Mouse (Mus musculus) hindbrain, embryonic 15.5 days (tissue): ENCODE data around the gene Ift43. TPM values are rescaled to one million over a fixed set of nuclear protein-coding genes. Genes with fewer than 3 reads are reported as not detected.

Experiments used
- ATAC-seq: fragments of 200-750 bp; cut with Nextera tagmentation; 2 replicates; pipeline ENCODE4 v1.8.0; 2017; ENCODE audit warnings: low read depth, moderate number of reproducible peaks, moderate TSS enrichment; ENCODE audit not compliant: low FRiP score
- H3K27ac ChIP-seq: fragments of 300-500 bp; sonication (generic); replicated peaks from 2 replicates; pipeline ENCODE4 v1.5.1; 2015; ENCODE audit warnings: mild to moderate bottlenecking, inconsistent platforms
- H3K27me3 ChIP-seq: fragments of 300-500 bp; sonication (generic); 2 replicates; pipeline ENCODE4 v1.6.1; 2015; ENCODE audit warnings: control low read depth, inconsistent platforms
- H3K36me3 ChIP-seq: fragments of 300-500 bp; sonication (generic); 2 replicates; pipeline ENCODE4 v1.6.1; 2015; ENCODE audit warnings: control low read depth, inconsistent platforms
- H3K4me1 ChIP-seq: fragments of 300-500 bp; sonication (generic); replicated peaks from 2 replicates; pipeline ENCODE4 v1.6.1; 2015; ENCODE audit warnings: control low read depth, inconsistent platforms
- H3K4me2 ChIP-seq: fragments of 300-500 bp; sonication (generic); 2 replicates; pipeline ENCODE4 v1.6.1; 2015; ENCODE audit warnings: moderate library complexity, mild to moderate bottlenecking, inconsistent platforms
- H3K4me3 ChIP-seq: fragments of 300-500 bp; sonication (generic); 2 replicates; pipeline ENCODE4 v1.5.1; 2015; ENCODE audit warnings: mild to moderate bottlenecking, inconsistent platforms
- H3K9ac ChIP-seq: fragments of 300-500 bp; sonication (generic); 2 replicates; pipeline ENCODE4 v1.6.1; 2015; ENCODE audit warnings: inconsistent platforms
- H3K9me3 ChIP-seq: fragments of 300-500 bp; sonication (generic); 2 replicates; pipeline ENCODE4 v1.6.1; 2016; ENCODE audit warnings: control low read depth, inconsistent platforms
- WGBS: fragments of 180-500 bp; shearing (Covaris S2); methylation state at CpG from one replicate; pipeline ENCODE4 v1.1.7; 2015; 5-methylcytosine and 5-hydroxymethylcytosine counted together
- polyA plus RNA-seq: library from polyadenylated mRNA; unstranded; fragments of >200 nt; fragmentation: Nextera tagmentation; extraction: Ambion mirVana; gene quantifications from 2 replicates; pipeline ENCODE4 v1.2.1, GENCODE M21; 2015

Gene Ift43
- polyA plus RNA-seq, 1 experiment from 2014 or later = 42.7 TPM

- WGBS = 86% methylated on average over 5 of the region's 5 CpGs
- no peak for ATAC-seq
- no peak overlapping the region for H3K4me3 ChIP-seq
Measured at GRCm38 (mm10) chr12:86161942-86162341, 79.6 kb downstream of the Ift43 start.

GRCm38 (mm10) chr12:86162890-86163816 is 80.8 kb downstream of the Ift43 start:
- Histone ChIP-seq H3K4me3 (no peak overlapping the region), H3K9ac (no peak overlapping the region), H3K9me3 (no peaks in the 10 kb centered on the region), H3K4me2 (no peak overlapping the region), H3K27ac (peak overlapping the region; percentile 45; the same call in 1 of the 2 replicates), H3K36me3 (no peaks in the 10 kb centered on the region), H3K4me1 (peaks cover 41% of the 10 kb centered on the region), H3K27me3 (no peaks in the 10 kb centered on the region)
- no peak for ATAC-seq
- 12% methylated on average over 12 of the region's 12 CpGs for WGBS

More at GRCm38 (mm10) chr12:86161942-86162341, 79.6 kb downstream of the Ift43 start:
- Histone ChIP-seq H3K27me3 (no peaks in the 10 kb centered on the region), H3K36me3 (no peaks in the 10 kb centered on the region), H3K4me1 (peaks cover 43% of the 10 kb centered on the region), H3K27ac (no peak overlapping the region), H3K9me3 (no peaks in the 10 kb centered on the region), H3K4me2 (no peak overlapping the region), H3K9ac (no peak overlapping the region)

DNA sequence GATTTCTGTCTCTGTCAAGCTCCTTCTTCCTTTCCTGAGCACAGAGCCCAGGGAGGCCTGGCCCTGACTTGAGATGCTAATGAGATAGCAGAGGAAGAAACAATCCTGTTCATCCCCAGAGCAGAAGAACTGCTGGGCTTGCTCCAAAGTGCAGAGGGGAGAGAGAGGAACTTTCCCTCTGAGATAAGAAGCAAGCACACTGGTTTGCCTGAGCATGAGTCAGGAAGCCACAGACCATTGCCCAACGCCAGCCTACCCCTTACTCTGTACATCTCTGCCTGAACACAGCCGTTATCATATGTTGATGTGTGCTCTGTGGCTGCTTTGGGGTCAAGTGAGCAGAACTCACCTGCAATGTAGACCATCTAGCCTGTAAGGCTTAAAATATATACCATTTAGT is 83.9 kb downstream of the Ift43 start:
- H3K4me1 ChIP-seq = peaks cover 26% of the 10 kb centered on the region
- H3K4me3 ChIP-seq = no peak overlapping the region
- no peak overlapping the region for H3K9ac ChIP-seq
- no peak overlapping the region for H3K27ac ChIP-seq
- 56% methylated on average over 2 of the region's 2 CpGs for WGBS
- ATAC-seq = no peak
- H3K9me3 ChIP-seq = no peaks in the 10 kb centered on the region
- H3K36me3 ChIP-seq = no peaks in the 10 kb centered on the region
- H3K27me3 ChIP-seq = no peaks in the 10 kb centered on the region
- no peak overlapping the region for H3K4me2 ChIP-seq

- no peak overlapping the region for H3K4me3 ChIP-seq
- no peak overlapping the region for H3K27ac ChIP-seq
- peaks cover 26% of the 10 kb centered on the region for H3K4me1 ChIP-seq
- ATAC-seq = peak; percentile 68; the same call in 1 of the 2 replicates
- H3K27me3 ChIP-seq = no peaks in the 10 kb centered on the region
- no peaks in the 10 kb centered on the region for H3K9me3 ChIP-seq
- no peak overlapping the region for H3K9ac ChIP-seq
- no peak overlapping the region for H3K4me2 ChIP-seq
- no peaks in the 10 kb centered on the region for H3K36me3 ChIP-seq
- WGBS = 36% methylated on average over 9 of the region's 9 CpGs
Measured at GRCm38 (mm10) chr12:86167075-86167474, 84.7 kb downstream of the Ift43 start.

GRCm38 (mm10) chr12:86168712-86169111 is 86.4 kb downstream of the Ift43 start:
- WGBS = 12% methylated on average over 1 of the region's 1 CpGs
- ATAC-seq = no peak
- Histone ChIP-seq H3K9ac (no peak overlapping the region), H3K27me3 (no peaks in the 10 kb centered on the region), H3K4me1 (peaks cover 21% of the 10 kb centered on the region), H3K4me3 (no peak overlapping the region), H3K4me2 (no peak overlapping the region), H3K36me3 (no peaks in the 10 kb centered on the region), H3K27ac (no peak overlapping the region), H3K9me3 (no peaks in the 10 kb centered on the region)

GRCm38 (mm10) chr12:86169195-86169594 is 86.9 kb downstream of the Ift43 start:
- no peaks in the 10 kb centered on the region for H3K36me3 ChIP-seq
- H3K9me3 ChIP-seq = no peaks in the 10 kb centered on the region
- H3K4me2 ChIP-seq = no peak overlapping the region
- peaks cover 26% of the 10 kb centered on the region for H3K4me1 ChIP-seq
- H3K27me3 ChIP-seq = no peaks in the 10 kb centered on the region
- no peak overlapping the region for H3K27ac ChIP-seq
- WGBS = 77% methylated on average over 5 of the region's 5 CpGs
- no peak for ATAC-seq
- no peak overlapping the region for H3K9ac ChIP-seq
- no peak overlapping the region for H3K4me3 ChIP-seq

DNA sequence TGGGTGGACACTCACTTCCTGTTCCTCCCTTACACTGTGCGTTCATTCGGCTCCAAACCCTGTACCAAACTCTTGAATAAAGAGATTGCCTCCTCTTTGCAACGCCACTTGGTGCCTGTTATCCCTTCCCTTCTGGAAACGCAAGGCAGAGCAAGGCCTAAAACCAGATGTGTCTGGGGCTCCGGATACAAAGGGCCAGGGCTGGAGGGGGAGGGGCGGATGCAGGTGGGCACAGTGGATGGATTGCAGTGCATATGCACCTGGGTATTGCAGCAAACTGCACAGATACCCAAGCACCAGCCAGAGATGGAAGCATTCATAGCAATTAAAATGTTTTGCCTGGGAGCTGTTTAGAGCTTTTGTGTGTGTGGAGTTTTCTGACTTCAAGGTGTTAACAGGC is 91.0 kb downstream of the Ift43 start:
- Histone ChIP-seq H3K4me2 (no peak overlapping the region), H3K27me3 (no peaks in the 10 kb centered on the region), H3K9me3 (no peaks in the 10 kb centered on the region), H3K27ac (no peak overlapping the region), H3K36me3 (no peaks in the 10 kb centered on the region), H3K4me1 (peaks cover 33% of the 10 kb centered on the region), H3K4me3 (no peak overlapping the region), H3K9ac (no peak overlapping the region)
- ATAC-seq = no peak
- 60% methylated on average over 6 of the region's 6 CpGs for WGBS

GRCm38 (mm10) chr12:86174369-86174768 is 92.0 kb downstream of the Ift43 start:
- WGBS = 69% methylated on average over 12 of the region's 12 CpGs
- H3K27me3 ChIP-seq = no peaks in the 10 kb centered on the region
- H3K9me3 ChIP-seq = no peaks in the 10 kb centered on the region
- H3K36me3 ChIP-seq = no peaks in the 10 kb centered on the region
- no peak overlapping the region for H3K9ac ChIP-seq
- H3K4me3 ChIP-seq = no peak overlapping the region
- no peak overlapping the region for H3K27ac ChIP-seq
- peaks cover 37% of the 10 kb centered on the region for H3K4me1 ChIP-seq
- ATAC-seq = no peak
- H3K4me2 ChIP-seq = no peak overlapping the region

DNA sequence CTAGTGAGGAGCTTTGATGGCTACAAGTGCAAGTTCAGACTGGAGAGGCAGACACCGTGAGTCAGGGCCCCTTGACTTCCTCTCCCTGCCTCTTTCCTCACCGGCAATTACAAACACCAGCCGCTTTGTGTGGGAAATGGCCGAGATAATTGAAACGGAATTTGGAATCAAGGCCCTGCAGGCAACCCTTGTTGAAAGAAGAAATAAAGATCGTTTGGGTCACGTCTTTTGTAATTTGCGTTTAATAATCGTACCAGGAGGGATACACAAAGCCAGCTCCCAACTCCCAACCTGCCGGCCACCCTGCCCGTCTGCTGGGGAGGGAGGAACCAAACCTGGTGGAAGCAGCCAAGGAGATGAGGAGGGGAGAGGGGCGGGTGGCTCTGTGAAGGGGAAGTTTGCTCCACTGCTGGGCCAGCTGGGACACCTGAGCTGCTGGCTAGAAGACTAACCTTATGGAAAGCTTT is 93.2 kb downstream of the Ift43 start:
- Histone ChIP-seq H3K4me2 (no peak overlapping the region), H3K9ac (no peak overlapping the region), H3K36me3 (no peaks in the 10 kb centered on the region), H3K4me1 (peaks cover 41% of the 10 kb centered on the region), H3K4me3 (no peak overlapping the region), H3K27me3 (no peaks in the 10 kb centered on the region), H3K27ac (no peak overlapping the region), H3K9me3 (no peaks in the 10 kb centered on the region)
- ATAC-seq = no peak
- WGBS = 16% methylated on average over 12 of the region's 12 CpGs

DNA sequence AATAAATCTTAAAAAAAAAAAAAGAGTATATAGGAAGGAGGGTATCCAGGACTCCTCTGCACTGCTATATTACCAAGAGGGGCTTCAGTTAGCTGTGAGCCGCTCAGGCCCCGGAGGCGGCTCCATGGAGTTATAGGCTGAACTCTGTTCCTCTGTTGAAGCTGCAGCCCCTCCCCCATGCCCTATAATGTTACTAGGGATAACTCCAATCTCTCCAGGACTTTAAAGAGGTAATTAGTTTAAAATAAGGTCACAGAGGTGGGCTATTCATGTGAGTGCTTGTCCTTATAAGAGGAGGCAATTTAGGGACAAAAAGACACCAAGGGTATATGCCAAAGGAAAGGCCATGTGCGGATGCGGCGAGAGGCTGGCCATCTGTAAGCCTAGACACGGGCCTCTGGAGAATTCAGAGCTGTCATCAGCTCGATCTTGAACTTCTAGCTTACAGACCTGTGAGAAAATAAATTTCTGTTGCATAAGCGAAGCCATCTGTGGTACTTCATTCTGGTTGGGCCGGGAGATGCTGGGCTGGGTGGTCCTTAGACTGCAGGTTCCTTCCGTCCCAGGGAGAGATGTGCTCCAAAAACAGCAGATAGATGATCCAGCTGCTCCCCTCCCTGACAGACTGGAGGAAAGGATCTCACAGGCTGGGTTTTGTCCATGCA is 94.5 kb downstream of the Ift43 start:
- no peak for ATAC-seq
- no peaks in the 10 kb centered on the region for H3K27me3 ChIP-seq
- H3K4me1 ChIP-seq = peaks cover 50% of the 10 kb centered on the region
- H3K36me3 ChIP-seq = no peaks in the 10 kb centered on the region
- no peak overlapping the region for H3K27ac ChIP-seq
- no peak overlapping the region for H3K4me2 ChIP-seq
- 63% methylated on average over 11 of the region's 11 CpGs for WGBS
- H3K9me3 ChIP-seq = no peaks in the 10 kb centered on the region
- no peak overlapping the region for H3K4me3 ChIP-seq
- no peak overlapping the region for H3K9ac ChIP-seq

GRCm38 (mm10) chr12:86179266-86179665 is 96.9 kb downstream of the Ift43 start:
- peaks cover 41% of the 10 kb centered on the region for H3K4me1 ChIP-seq
- H3K27me3 ChIP-seq = no peaks in the 10 kb centered on the region
- 0 out of 2 replicates have a peak overlapping the region, but pooled peaks have one; percentile 26 for H3K27ac ChIP-seq
- H3K9ac ChIP-seq = no peak overlapping the region
- no peak overlapping the region for H3K4me2 ChIP-seq
- ATAC-seq = no peak
- 38% methylated on average over 7 of the region's 7 CpGs for WGBS
- H3K4me3 ChIP-seq = no peak overlapping the region
- H3K36me3 ChIP-seq = no peaks in the 10 kb centered on the region
- no peaks in the 10 kb centered on the region for H3K9me3 ChIP-seq

DNA sequence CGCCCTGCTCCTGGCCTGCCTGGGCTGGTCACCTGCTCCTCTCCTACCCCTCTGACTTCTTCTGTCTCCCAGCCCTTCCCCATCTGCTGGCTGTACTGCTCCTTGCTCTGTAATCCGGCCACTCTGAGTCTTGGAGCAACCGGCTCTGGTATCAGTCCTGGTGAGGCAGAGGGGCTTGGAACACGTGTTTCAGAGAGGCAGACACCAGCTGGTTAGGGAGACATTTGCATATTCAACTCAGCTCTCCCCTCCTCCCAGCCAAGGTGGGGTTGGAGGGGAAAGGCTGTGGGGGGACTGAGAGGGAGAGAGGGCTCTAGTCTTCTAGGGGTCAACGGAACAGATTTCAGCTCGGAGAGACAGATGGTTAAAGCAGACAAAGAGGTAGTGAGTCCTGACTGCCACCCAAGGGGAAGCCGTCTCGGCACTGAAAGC is 99.0 kb downstream of the Ift43 start:
- H3K4me2 ChIP-seq = no peak overlapping the region
- H3K9me3 ChIP-seq = no peaks in the 10 kb centered on the region
- no peaks in the 10 kb centered on the region for H3K36me3 ChIP-seq
- no peak overlapping the region for H3K4me3 ChIP-seq
- no peaks in the 10 kb centered on the region for H3K27me3 ChIP-seq
- H3K27ac ChIP-seq = no peak overlapping the region
- peak; percentile 63 for ATAC-seq
- peaks cover 27% of the 10 kb centered on the region for H3K4me1 ChIP-seq
- 17% methylated on average over 8 of the region's 8 CpGs for WGBS
- H3K9ac ChIP-seq = no peak overlapping the region
